Mouse (Mus musculus) kidney, adult 11 months (tissue): ENCODE data around the gene Ndufs3.
A peak's percentile ranks its signal among the peaks of the same experiment; 100 is the strongest.

Experiments
- DNase-seq: peaks from one replicate; pipeline ENCODE4 v3.0.0; 2022

Ndufs3 gene

DNA sequence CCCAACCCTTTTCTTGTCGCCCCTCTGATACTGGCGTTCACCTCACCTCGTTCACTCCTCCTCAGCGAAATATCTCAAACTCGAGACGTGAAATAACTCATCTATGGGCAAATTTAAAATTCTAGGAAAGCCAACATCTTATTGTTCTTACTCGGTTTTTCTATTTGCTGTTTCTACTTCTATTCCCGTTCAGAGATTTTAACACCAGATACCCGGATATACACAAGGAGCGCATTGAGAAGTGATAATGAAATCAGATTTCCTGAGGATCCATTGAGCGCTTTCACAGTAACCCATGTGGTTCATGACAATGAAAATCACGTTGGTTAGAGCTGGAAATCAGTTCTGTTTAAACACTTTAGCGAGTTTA lies 57.0 kb downstream of the Ndufs3 start:
- DNase-seq = no peak

DNA sequence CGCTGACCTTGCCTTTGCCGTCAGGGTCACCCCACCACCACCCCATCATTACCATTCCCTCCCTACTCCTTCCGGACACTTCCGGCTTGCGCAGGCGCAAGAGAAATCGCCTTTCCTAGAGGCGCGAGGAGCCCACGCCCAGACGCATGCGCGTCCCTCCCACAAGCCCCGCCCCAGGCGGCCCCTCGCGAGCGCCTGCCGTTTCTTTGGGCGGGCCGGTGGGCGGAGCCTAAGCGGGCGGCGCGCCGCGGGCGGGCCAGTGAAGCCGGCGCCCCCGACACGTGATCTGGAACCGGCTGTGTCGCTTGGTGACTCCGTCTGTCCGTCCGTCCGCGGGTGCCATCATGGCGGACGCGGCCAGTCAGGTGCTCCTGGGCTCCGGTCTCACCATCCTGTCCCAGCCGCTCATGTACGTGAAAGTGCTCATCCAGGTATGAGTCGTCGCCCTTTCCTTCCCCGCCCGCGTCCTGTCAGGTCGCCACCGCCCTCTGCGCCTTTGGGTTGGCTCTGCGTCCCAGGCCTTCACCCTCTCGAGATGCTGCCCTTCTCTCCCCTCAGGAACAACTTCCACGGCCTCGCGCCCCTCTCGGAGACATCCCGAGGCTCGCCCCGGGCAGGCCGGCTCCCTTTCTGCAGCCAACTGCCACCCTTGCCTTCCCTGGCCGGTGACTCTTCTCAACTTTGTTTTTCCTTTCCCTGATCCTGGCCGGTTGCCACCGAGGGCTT lies 57.5 kb downstream of the Ndufs3 start, which contains the start of gene Mtch2:
Gene Mtch2, plus strand, starts transcription at position 201 of the 726 bp plus-strand sequence.
- DNase-seq = peak; percentile 97

DNA sequence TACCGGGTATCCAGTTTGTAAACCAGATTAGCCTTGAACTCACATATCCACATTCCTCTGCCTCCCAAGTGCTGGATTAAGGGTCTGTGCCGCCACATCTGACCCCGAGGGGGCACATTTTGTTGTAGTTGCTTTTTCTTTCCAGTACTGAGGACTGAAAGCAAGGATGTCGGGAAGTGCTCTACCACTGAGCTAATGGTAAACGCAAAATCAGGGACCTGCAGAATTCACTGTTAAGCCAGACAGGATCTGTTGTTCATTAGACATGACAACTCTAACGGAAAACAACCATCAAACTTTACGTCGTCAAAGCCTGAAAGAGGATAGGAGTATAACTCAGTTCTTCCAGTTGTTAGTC lies 58.1 kb downstream of the Ndufs3 start:
- no peak for DNase-seq

DNA sequence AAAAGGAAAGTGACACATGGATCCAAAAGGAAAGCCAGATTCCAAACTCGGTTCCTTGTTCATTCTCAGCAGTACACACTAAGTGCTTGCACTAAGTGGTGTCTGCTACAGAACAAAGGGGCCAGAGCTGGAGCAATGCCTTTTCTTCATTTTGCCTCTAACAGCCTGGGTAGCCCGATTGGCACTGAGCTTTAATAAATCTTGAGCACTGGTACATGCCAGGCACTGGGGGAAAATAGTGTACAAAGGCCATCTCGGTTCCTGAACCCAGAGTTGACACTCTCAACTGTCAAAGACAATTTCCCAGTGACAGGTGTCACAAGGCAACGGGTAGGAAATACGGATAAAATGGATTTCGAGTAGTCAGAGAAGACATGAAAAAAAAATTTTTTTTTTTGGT lies 58.5 kb downstream of the Ndufs3 start:
- peak; percentile 37 for DNase-seq

DNA sequence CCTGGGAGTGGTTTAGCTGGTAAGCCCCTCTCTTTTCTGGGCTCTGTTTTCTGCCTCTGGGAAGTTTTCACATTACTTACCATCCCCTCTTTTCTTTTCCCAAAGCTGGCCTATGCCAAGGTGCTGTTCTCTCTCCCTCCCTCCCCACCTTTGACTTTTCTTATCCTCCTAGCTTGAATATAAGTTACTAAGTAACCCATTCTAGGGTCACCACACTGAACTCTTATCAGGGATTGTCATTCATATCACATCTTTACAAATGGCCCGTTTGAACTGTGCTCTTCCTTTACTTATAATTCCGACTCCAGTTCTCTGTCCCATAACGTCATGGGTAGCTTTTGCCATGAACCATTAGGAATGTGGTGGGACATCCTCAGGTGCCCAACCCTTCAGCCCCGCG lies 59.4 kb downstream of the Ndufs3 start:
- DNase-seq = no peak
